Mouse (Mus musculus) hindbrain, postnatal 0 days (tissue): ENCODE results near the gene Ppp1r35. TPM values are rescaled to one million over a fixed set of nuclear protein-coding genes. Genes with fewer than 3 reads are reported as not detected.

Experiments used
- ATAC-seq: fragments of 200-750 bp; cut with Nextera tagmentation; 2 replicates; pipeline ENCODE4 v1.8.0; 2017; ENCODE audit warnings: mild to moderate bottlenecking, moderate TSS enrichment, moderate library complexity
- DNase-seq: peaks from one replicate; pipeline ENCODE4 v3.0.0-alpha.2; 2015; ENCODE audit warnings: low spot score
- H3K27ac ChIP-seq: fragments of 300-500 bp; sonication (generic); 2 replicates; pipeline ENCODE4 v1.5.1; 2014; ENCODE audit warnings: mild to moderate bottlenecking
- H3K27me3 ChIP-seq: fragments of 300-500 bp; sonication (generic); 2 replicates; pipeline ENCODE4 v1.6.1; 2014; ENCODE audit warnings: low read length, mixed read lengths; ENCODE audit not compliant: insufficient read depth
- H3K36me3 ChIP-seq: fragments of 300-500 bp; sonication (generic); 2 replicates; pipeline ENCODE4 v1.6.1; 2014; ENCODE audit warnings: low read length, mixed read lengths; ENCODE audit not compliant: insufficient read depth
- H3K4me1 ChIP-seq: fragments of 300-500 bp; sonication (generic); 2 replicates; pipeline ENCODE4 v1.6.1; 2014; ENCODE audit warnings: antibody characterized with exemption, low read length, mixed read lengths; ENCODE audit not compliant: insufficient read depth
- H3K4me2 ChIP-seq: fragments of 300-500 bp; sonication (generic); 2 replicates; pipeline ENCODE4 v1.6.1; 2014; ENCODE audit warnings: low read depth, mild to moderate bottlenecking, low read length, moderate library complexity, mixed read lengths
- H3K4me3 ChIP-seq: fragments of 300-500 bp; sonication (generic); 2 replicates; pipeline ENCODE4 v1.5.1; 2014; ENCODE audit warnings: low read length
- H3K9ac ChIP-seq: fragments of 300-500 bp; sonication (generic); replicated peaks from 2 replicates; pipeline ENCODE4 v1.6.1; 2014; ENCODE audit warnings: mild to moderate bottlenecking, low read length, moderate library complexity, mixed read lengths
- H3K9me3 ChIP-seq: fragments of 300-500 bp; sonication (generic); 2 replicates; pipeline ENCODE4 v1.6.1; 2016; ENCODE audit warnings: low read length, mixed read lengths
- CTCF ChIP-seq: IDR thresholded peaks from 2 replicates; pipeline ENCODE4 v1.5.1; 2016; ENCODE audit warnings: antibody characterized with exemption, control low read depth, low read depth
- WGBS: fragments of 180-500 bp; shearing (Covaris S2); extraction: QIAGEN DNeasy Blood & Tissue Kit; methylation state at CpG from one replicate; pipeline ENCODE4 v1.1.7; 2014; 5-methylcytosine and 5-hydroxymethylcytosine counted together
- polyA plus RNA-seq: library from polyadenylated mRNA; unstranded; fragments of >200 nt; fragmentation: Nextera tagmentation; extraction: Ambion mirVana; gene quantifications from 2 replicates; pipeline ENCODE4 v1.2.1, GENCODE M21; 2015
- total RNA-seq: library from RNA; depleted of rRNA; stranded (reverse); fragments of >200 nt; gene quantifications from 2 replicates; pipeline ENCODE4 v1.2.3, GENCODE M21; 2014

Ppp1r35 gene
- total and polyA plus RNA-seq, 2 experiments from 2014 or later, result 35.5 to 52.8 TPM

- no peak for DNase-seq
- Histone ChIP-seq H3K4me3 (no peak overlapping the region), H3K36me3 (no peaks in the 10 kb centered on the region), H3K4me2 (no peak overlapping the region), H3K9ac (no peak overlapping the region), H3K9me3 (no peaks in the 10 kb centered on the region), H3K27me3 (no peaks in the 10 kb centered on the region), H3K4me1 (no peaks in the 10 kb centered on the region), H3K27ac (no peak overlapping the region)
- no peak for ATAC-seq
- TF ChIP-seq CTCF, result no peak
Measured at GRCm38 (mm10) chr5:137772755-137773154, 5.9 kb upstream of the Ppp1r35 start.

DNA sequence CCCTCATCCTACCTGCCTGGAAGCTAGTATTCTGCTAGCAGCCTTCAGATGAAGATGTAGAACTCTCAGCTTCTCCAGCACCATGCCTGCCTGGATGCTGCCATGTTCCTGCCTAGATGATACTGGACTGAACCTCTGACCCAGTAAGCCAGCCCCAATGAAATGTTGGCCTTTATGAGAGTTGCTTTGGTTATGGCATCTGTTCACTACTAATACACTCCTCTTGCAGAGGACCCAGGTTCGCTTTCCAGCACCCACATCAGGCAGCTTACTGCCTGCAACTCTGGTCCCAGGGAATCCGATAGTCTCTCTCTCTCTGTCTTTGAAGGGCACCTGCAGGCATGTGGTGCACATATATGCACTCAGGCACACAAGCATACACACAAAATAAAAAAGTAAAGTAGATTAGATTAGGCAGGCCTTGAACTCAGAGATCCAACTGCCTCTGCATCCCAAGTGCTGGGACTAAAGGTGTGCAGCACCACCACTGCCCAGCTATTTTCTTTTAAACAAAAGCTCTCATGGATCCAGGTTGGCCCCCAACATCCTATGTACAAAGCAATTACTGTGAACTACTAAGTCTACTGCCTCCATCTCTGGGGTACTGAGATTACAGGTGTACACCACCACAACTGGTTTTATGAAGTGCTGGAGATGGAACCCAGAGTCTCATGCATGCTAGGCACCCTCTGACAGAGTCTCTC, 2.9 kb upstream of the Ppp1r35 start:
- no peaks in the 10 kb centered on the region for H3K36me3 ChIP-seq
- WGBS, result 98% methylated on average over 2 of the region's 2 CpGs
- no peaks in the 10 kb centered on the region for H3K27me3 ChIP-seq
- TF ChIP-seq CTCF, result no peak
- H3K9me3 ChIP-seq, result no peaks in the 10 kb centered on the region
- 0 out of 2 replicates have a peak, but pooled peaks cover 2% of the 10 kb centered on the region for H3K4me1 ChIP-seq
- H3K4me3 ChIP-seq, result no peak overlapping the region
- H3K27ac ChIP-seq, result no peak overlapping the region
- H3K4me2 ChIP-seq, result no peak overlapping the region
- H3K9ac ChIP-seq, result no peak overlapping the region
- ATAC-seq, result no peak
- DNase-seq, result no peak

DNA sequence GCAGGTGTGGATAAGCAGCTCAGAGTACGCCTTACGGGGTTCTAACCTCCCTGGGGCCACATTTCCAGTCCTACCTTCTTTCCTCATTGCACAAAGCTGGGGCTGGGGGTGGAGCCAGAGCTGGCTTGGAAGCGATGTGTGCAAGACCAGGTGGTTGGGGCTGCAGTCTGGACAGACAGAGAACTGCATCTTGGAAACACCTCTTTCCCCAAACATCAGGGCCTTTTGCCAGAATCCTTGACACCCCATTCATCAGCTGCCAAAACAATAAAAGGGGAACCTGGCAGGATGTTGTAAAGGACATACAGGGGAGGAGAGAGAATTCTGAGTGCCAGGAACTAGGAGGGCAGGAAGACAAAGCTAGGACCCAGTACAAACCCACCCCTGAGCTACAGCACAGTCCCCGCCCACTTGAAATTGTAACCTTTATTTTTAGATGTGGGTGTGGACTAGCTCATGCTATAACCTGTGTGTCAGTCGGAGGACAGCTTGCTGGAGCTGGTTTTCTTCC, 2.2 kb upstream of the Ppp1r35 start:
- H3K4me3 ChIP-seq, result no peak overlapping the region
- ATAC-seq (no peak), DNase-seq (no peak)
- no peak overlapping the region for H3K27ac ChIP-seq
- H3K9ac ChIP-seq, result no peak overlapping the region
- H3K9me3 ChIP-seq, result no peaks in the 10 kb centered on the region
- H3K36me3 ChIP-seq, result peaks cover 5% of the 10 kb centered on the region; the same call in 1 of the 2 replicates
- no peaks in the 10 kb centered on the region for H3K27me3 ChIP-seq
- WGBS, result 37% methylated on average over 5 of the region's 5 CpGs
- no peak for TF ChIP-seq CTCF
- H3K4me1 ChIP-seq, result 0 out of 2 replicates have a peak, but pooled peaks cover 2% of the 10 kb centered on the region
- no peak overlapping the region for H3K4me2 ChIP-seq

- 87% methylated on average over 7 of the region's 7 CpGs for WGBS
- no peak overlapping the region for H3K9ac ChIP-seq
- ATAC-seq, result no peak
- no peaks in the 10 kb centered on the region for H3K9me3 ChIP-seq
- DNase-seq, result no peak
- TF ChIP-seq CTCF, result no peak
- H3K4me2 ChIP-seq, result no peak overlapping the region
- no peak overlapping the region for H3K4me3 ChIP-seq
- no peaks in the 10 kb centered on the region for H3K27me3 ChIP-seq
- H3K36me3 ChIP-seq, result peaks cover 14% of the 10 kb centered on the region; the same call in 1 of the 2 replicates
- H3K4me1 ChIP-seq, result 0 out of 2 replicates have a peak, but pooled peaks cover 2% of the 10 kb centered on the region
- no peak overlapping the region for H3K27ac ChIP-seq
Measured at GRCm38 (mm10) chr5:137777267-137777845, 1.3 kb upstream of the Ppp1r35 start.

DNA sequence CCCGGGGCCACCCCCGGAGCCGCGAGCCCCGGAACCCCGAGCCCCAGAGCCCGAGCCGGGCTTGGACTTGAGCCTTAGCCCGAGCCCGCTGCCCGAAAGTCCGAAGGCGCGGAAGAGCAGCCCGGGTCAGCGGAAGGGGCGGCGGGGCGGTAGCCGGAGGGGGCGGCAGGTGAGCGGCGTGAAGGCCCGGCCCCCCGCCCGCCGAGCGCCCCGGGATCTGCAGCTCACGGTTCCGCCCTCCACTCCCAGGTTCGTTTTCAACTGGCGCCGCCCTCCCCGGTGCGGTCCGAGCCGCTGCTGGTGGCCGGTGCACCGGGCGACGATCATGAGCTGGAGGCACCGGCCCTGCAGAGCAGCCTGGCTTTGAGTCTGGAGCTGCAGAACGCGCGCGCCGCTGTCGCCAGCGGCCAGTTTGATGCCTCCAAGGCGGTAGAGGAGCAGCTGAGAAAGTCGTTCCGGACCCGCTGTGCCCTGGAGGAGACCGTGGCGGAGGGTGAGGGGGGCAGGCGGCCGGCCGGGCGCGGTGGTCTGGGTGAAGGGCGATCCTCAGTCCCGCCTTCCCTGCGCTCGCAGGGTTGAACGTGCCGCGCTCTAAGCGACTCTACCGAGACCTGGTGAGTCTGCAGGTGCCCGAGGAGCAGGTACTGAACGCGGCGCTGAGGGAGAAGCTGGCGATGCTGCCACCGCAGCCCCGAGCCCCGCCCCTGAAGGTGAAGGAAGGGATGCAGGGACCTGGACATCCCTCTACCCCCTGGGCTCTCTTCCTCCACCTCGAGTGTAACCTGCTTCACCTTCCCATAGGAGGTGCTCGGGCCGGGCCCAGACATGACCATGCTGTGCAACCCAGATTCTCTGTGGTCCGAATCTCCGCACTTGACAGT, 644 bp downstream of the Ppp1r35 start:
- H3K4me1 ChIP-seq, result peaks cover 15% of the 10 kb centered on the region
- peak overlapping the region; percentile 93 for H3K27ac ChIP-seq
- H3K9ac ChIP-seq, result peak overlapping the region; percentile 96
- peak overlapping the region; percentile 98 for H3K4me3 ChIP-seq
- ATAC-seq, result peak; percentile 25
- peak overlapping the region; percentile 85 for H3K4me2 ChIP-seq
- under 1% methylated on average over 72 of the region's 83 CpGs for WGBS
- no peak; the same call in 1 of the 2 replicates for TF ChIP-seq CTCF
- DNase-seq, result peak; percentile 34
- H3K27me3 ChIP-seq, result no peaks in the 10 kb centered on the region
- no peaks in the 10 kb centered on the region for H3K9me3 ChIP-seq
- H3K36me3 ChIP-seq, result peaks cover 23% of the 10 kb centered on the region; the same call in 1 of the 2 replicates

- WGBS, result 93% methylated on average over 7 of the region's 7 CpGs
- no peak for DNase-seq
- Histone ChIP-seq H3K4me2 (no peak overlapping the region), H3K4me1 (peaks cover 25% of the 10 kb centered on the region), H3K9ac (no peak overlapping the region), H3K36me3 (peaks cover 23% of the 10 kb centered on the region; the same call in 1 of the 2 replicates), H3K27me3 (no peaks in the 10 kb centered on the region), H3K9me3 (no peaks in the 10 kb centered on the region), H3K4me3 (no peak overlapping the region), H3K27ac (no peak overlapping the region)
- ATAC-seq, result no peak
- TF ChIP-seq CTCF, result no peak
Measured at GRCm38 (mm10) chr5:137781661-137782060, 3.0 kb downstream of the Ppp1r35 start.
